Mouse (Mus musculus) ovary, postnatal 14 days (tissue): ENCODE measurements around the gene Zc3hav1.

Experiments
- DNase-seq: peaks from one replicate; pipeline ENCODE4 v3.0.0; 2022; ENCODE audit warnings: low spot score

Gene Zc3hav1

GRCm38 (mm10) chr6:38293708-38294107 lies 60.7 kb downstream of the Zc3hav1 start:
- DNase-seq: no peak

- no peak for DNase-seq
Observed at GRCm38 (mm10) chr6:38292871-38293646, 61.3 kb downstream of the Zc3hav1 start.

- DNase-seq: no peak
Observed at GRCm38 (mm10) chr6:38284422-38284821, 70.0 kb downstream of the Zc3hav1 start.

- no peak for DNase-seq
Observed at GRCm38 (mm10) chr6:38264466-38264865, 89.9 kb downstream of the Zc3hav1 start.

GRCm38 (mm10) chr6:38263393-38264159 lies 90.8 kb downstream of the Zc3hav1 start:
- DNase-seq: no peak

- no peak for DNase-seq
Observed at GRCm38 (mm10) chr6:38261877-38262276, 92.5 kb downstream of the Zc3hav1 start.

- no peak for DNase-seq
Observed at GRCm38 (mm10) chr6:38257506-38257905, 96.9 kb downstream of the Zc3hav1 start.

- DNase-seq: no peak
Observed at GRCm38 (mm10) chr6:38256793-38257192, 97.6 kb downstream of the Zc3hav1 start.

- DNase-seq: no peak
Observed at GRCm38 (mm10) chr6:38255794-38256193, 98.6 kb downstream of the Zc3hav1 start.
